24 mouse cellular contexts compared by ENCODE assay signal in genomic region chr3:54474209-54474608, GRCm38 (mm10).
A peak's percentile ranks its signal among the peaks of the same experiment; 100 is the strongest.
DNase-seq lines count a peak whose midpoint lies in the region; ATAC-seq and TF ChIP-seq lines count a peak whose summit lies in the region.
"Had no signal": no experiment of that assay in that cellular context is flagged by ENCODE, and none has a peak within 500 bp of the region (broad histone marks: within the 10 kb centered on the region; RNA-seq: fewer than 3 reads in every experiment).

No protein-coding gene starts in this region.

- TF ChIP-seq POLR2A in limb, embryonic 14.5 days (IDR thresholded peaks at IDR 0.05; ENCODE audit: borderline replicate concordance, extremely low read depth, insufficient read depth, insufficient read length) = no peak
- no peak for TF ChIP-seq POLR2A in myocyte (IDR thresholded peaks at IDR 0.05; ENCODE audit: insufficient read length, low read depth)

- H3K79me2 ChIP-seq in myocyte (ENCODE audit: control insufficient read depth, insufficient read depth) = no peaks in the 10 kb centered on the region

- intact Hi-C loops in heart, postnatal 14 days (cut with DNase I) = no loop called here

- no peak overlapping the region for H3K9ac ChIP-seq in limb, embryonic 14.5 days (ENCODE audit: low read depth, low read length, severe bottlenecking)
- H3K9ac ChIP-seq in intestine, embryonic 16.5 days (ENCODE audit: low read depth, low read length) = no peak overlapping the region
- H3K9ac ChIP-seq: embryonic facial prominence, embryonic 15.5 days; heart, embryonic 12.5 days; midbrain, embryonic 15.5 days; neural tube, embryonic 15.5 days had no signal

- H3K36me3 ChIP-seq in limb, embryonic 14.5 days (ENCODE audit: control insufficient read depth, insufficient read depth, low read length) = no peaks in the 10 kb centered on the region
- no peaks in the 10 kb centered on the region for H3K36me3 ChIP-seq in limb, embryonic 10.5 days
- H3K36me3 ChIP-seq in myocyte (ENCODE audit: control insufficient read depth, insufficient read depth) = no peaks in the 10 kb centered on the region
- no peaks in the 10 kb centered on the region for H3K36me3 ChIP-seq in intestine, embryonic 16.5 days (ENCODE audit: control insufficient read depth, insufficient read depth, low read length)
- H3K36me3 ChIP-seq: embryonic facial prominence, embryonic 15.5 days; forebrain, embryonic 10.5 days; heart, embryonic 12.5 days; midbrain, embryonic 15.5 days; neural tube, embryonic 15.5 days had no signal

- H3K27me3 ChIP-seq in limb, embryonic 14.5 days (ENCODE audit: control insufficient read depth, insufficient read depth, low read length) = no peaks in the 10 kb centered on the region
- H3K27me3 ChIP-seq in limb, embryonic 10.5 days (ENCODE audit: low read depth, poor library complexity, severe bottlenecking) = no peaks in the 10 kb centered on the region
- H3K27me3 ChIP-seq in myocyte (ENCODE audit: control insufficient read depth, insufficient read depth, insufficient read length) = no peaks in the 10 kb centered on the region
- no peaks in the 10 kb centered on the region for H3K27me3 ChIP-seq in intestine, embryonic 16.5 days (replicated peaks; ENCODE audit: control insufficient read depth, insufficient read depth, low read length)
- H3K27me3 ChIP-seq: embryonic facial prominence, embryonic 15.5 days; heart, embryonic 12.5 days; megakaryocyte, embryonic 14.5 days; midbrain, embryonic 15.5 days; neural tube, embryonic 15.5 days had no signal

- ATAC-seq in limb, embryonic 14.5 days (ENCODE audit: low FRiP score, low read depth) = no peak
- ATAC-seq in intestine, embryonic 16.5 days = no peak
- ATAC-seq: midbrain, embryonic 15.5 days had no signal

- WGBS in limb, embryonic 14.5 days = 77% methylated on average over 6 of the region's 6 CpGs
- WGBS in limb, embryonic 10.5 days = 90% methylated on average over 6 of the region's 6 CpGs
- WGBS in intestine, embryonic 16.5 days = 66% methylated on average over 6 of the region's 6 CpGs

- no peak overlapping the region for H3ac ChIP-seq in myocyte (ENCODE audit: control insufficient read depth, insufficient read length)

- no peaks in the 10 kb centered on the region for H3K9me3 ChIP-seq in limb, embryonic 14.5 days (ENCODE audit: control insufficient read depth, low read length)
- no peaks in the 10 kb centered on the region for H3K9me3 ChIP-seq in limb, embryonic 10.5 days (replicated peaks)
- no peaks in the 10 kb centered on the region for H3K9me3 ChIP-seq in intestine, embryonic 16.5 days (ENCODE audit: control insufficient read depth, low read length)
- H3K9me3 ChIP-seq: embryonic facial prominence, embryonic 15.5 days; forebrain, embryonic 10.5 days; heart, embryonic 12.5 days; megakaryocyte, embryonic 14.5 days; midbrain, embryonic 15.5 days; neural tube, embryonic 15.5 days had no signal

- peak; percentile 21 for DNase-seq in heart, adult 8-10 months (ENCODE audit: low spot score)
- DNase-seq in heart, postnatal 14 days = no peak
- DNase-seq in limb, embryonic 14.5 days (ENCODE audit: low spot score) = peak; percentile 49
- no peak for DNase-seq in limb, embryonic 10.5 days (ENCODE audit: low spot score)
- peak; percentile 68 for DNase-seq in NIH3T3 (ENCODE audit: low read depth)
- DNase-seq: adrenal gland, adult 8-10 months; cerebellum, adult 11-12 months; cerebellum, postnatal 14 days; gastrocnemius, postnatal 10 days; kidney, adult 18-20 months; kidney, postnatal 36 days; left cerebral cortex, postnatal 4 days; lung, adult 18-20 months; thymus, adult 18-20 months had no signal

- H3K27ac ChIP-seq in limb, embryonic 14.5 days (replicated peaks; ENCODE audit: low read depth, low read length) = no peak overlapping the region
- no peak overlapping the region for H3K27ac ChIP-seq in limb, embryonic 10.5 days
- no peak overlapping the region for H3K27ac ChIP-seq in intestine, embryonic 16.5 days (ENCODE audit: low read length)
- H3K27ac ChIP-seq: embryonic facial prominence, embryonic 15.5 days; forebrain, embryonic 10.5 days; left cerebral cortex, adult 2 months; midbrain, embryonic 15.5 days; neural tube, embryonic 15.5 days had no signal

- H3K4me1 ChIP-seq in limb, embryonic 14.5 days (ENCODE audit: control insufficient read depth, insufficient read depth, low read length) = peaks cover 16% of the 10 kb centered on the region; the same call in 1 of the 2 replicates
- H3K4me1 ChIP-seq in limb, embryonic 10.5 days = peaks cover 16% of the 10 kb centered on the region
- peaks cover 6% of the 10 kb centered on the region for H3K4me1 ChIP-seq in intestine, embryonic 16.5 days (ENCODE audit: control insufficient read depth, insufficient read depth, low read length)
- H3K4me1 ChIP-seq: forebrain, embryonic 10.5 days; heart, embryonic 12.5 days; megakaryocyte, embryonic 14.5 days; midbrain, embryonic 15.5 days; neural tube, embryonic 15.5 days had no signal

- no peak overlapping the region for H3K4me3 ChIP-seq in limb, embryonic 14.5 days (replicated peaks; ENCODE audit: low read length)
- no peak overlapping the region for H3K4me3 ChIP-seq in limb, embryonic 10.5 days
- H3K4me3 ChIP-seq in myocyte = no peak overlapping the region
- H3K4me3 ChIP-seq in intestine, embryonic 16.5 days (ENCODE audit: low read length) = no peak overlapping the region
- H3K4me3 ChIP-seq: embryonic facial prominence, embryonic 15.5 days; forebrain, embryonic 10.5 days; heart, embryonic 12.5 days; left cerebral cortex, adult 2 months; megakaryocyte, embryonic 14.5 days; midbrain, embryonic 15.5 days; neural tube, embryonic 15.5 days had no signal

- H3K4me2 ChIP-seq in limb, embryonic 14.5 days (replicated peaks; ENCODE audit: low read depth, low read length, severe bottlenecking) = no peak overlapping the region
- peak overlapping the region; percentile 7 for H3K4me2 ChIP-seq in myocyte (ENCODE audit: low read depth)
- H3K4me2 ChIP-seq in intestine, embryonic 16.5 days (ENCODE audit: low read depth, low read length) = no peak overlapping the region
- H3K4me2 ChIP-seq: embryonic facial prominence, embryonic 15.5 days; heart, embryonic 12.5 days; liver, embryonic 11.5 days; midbrain, embryonic 15.5 days; neural tube, embryonic 15.5 days had no signal

TF ChIP-seq in myocyte, 11 proteins besides CTCF, POLR2A, EP300 and RAD21:
- peak in 2 of 3 experiments; percentile 29 for TF ChIP-seq MYOG (IDR thresholded peaks at IDR 0.05; ENCODE audit: control insufficient read depth in 1 of 3, insufficient read depth in 1 of 3, insufficient read length in 2 of 3, low read depth in 2 of 3)
- no peak for TF ChIP-seq CEBPB (IDR thresholded peaks at IDR 0.05; ENCODE audit: insufficient read depth, poor library complexity, severe bottlenecking)
- peak; percentile 87 for TF ChIP-seq USF1 (IDR thresholded peaks at IDR 0.05; ENCODE audit: low read depth)
- TF ChIP-seq SRF (IDR thresholded peaks at IDR 0.05; ENCODE audit: control insufficient read depth, insufficient read length, low read depth) = no peak
- TF ChIP-seq TCF3 (IDR thresholded peaks at IDR 0.05; ENCODE audit: insufficient read length, low read depth) = no peak
- TF ChIP-seq MYOD1 (IDR thresholded peaks at IDR 0.05; ENCODE audit: control insufficient read depth in 1 of 3, insufficient read length in 2 of 3, low read depth in 2 of 3) = peak in 2 of 3 experiments; percentile 76 to 83
- TF ChIP-seq E2F4 (IDR thresholded peaks at IDR 0.05; ENCODE audit: insufficient read depth) = no peak
- TF ChIP-seq REST (IDR thresholded peaks at IDR 0.05; ENCODE audit: insufficient read depth, insufficient read length) = no peak
- no peak for TF ChIP-seq TCF12 (IDR thresholded peaks at IDR 0.05; ENCODE audit: insufficient read depth, poor library complexity, severe bottlenecking)
- TF ChIP-seq POLR2AphosphoS2 (IDR thresholded peaks at IDR 0.05; ENCODE audit: insufficient read length, low read depth) = no peak
- no peak for TF ChIP-seq MAX (IDR thresholded peaks at IDR 0.05; ENCODE audit: low read depth)

Comparison
In these comparisons a context has a peak if more than half of its experiments do, and no peak if none do; other contexts are left out.
1. DNase-seq: peak in heart, adult 8-10 months (single experiment), limb, embryonic 14.5 days (single experiment) and NIH3T3 (single experiment); none in heart, postnatal 14 days (0 of 2) and limb, embryonic 10.5 days (single experiment).